Mouse (Mus musculus) intestine, embryonic 15.5 days (tissue): ENCODE data around the gene Dynll2. TPM values are rescaled to one million over a fixed set of nuclear protein-coding genes. Genes with fewer than 3 reads are reported as not detected.

Experiments
- ATAC-seq: fragments of 200-750 bp; cut with Nextera tagmentation; 2 replicates; pipeline ENCODE4 v1.8.0; 2017; ENCODE audit warnings: moderate TSS enrichment, moderate library complexity
- H3K27ac ChIP-seq: fragments of 300-500 bp; sonication (generic); 2 replicates; pipeline ENCODE4 v1.5.1; 2015; ENCODE audit warnings: mild to moderate bottlenecking, inconsistent platforms
- H3K27me3 ChIP-seq: fragments of 300-500 bp; sonication (generic); replicated peaks from 2 replicates; pipeline ENCODE4 v1.6.1; 2015; ENCODE audit warnings: inconsistent platforms
- H3K36me3 ChIP-seq: fragments of 300-500 bp; sonication (generic); 2 replicates; pipeline ENCODE4 v1.6.1; 2015; ENCODE audit warnings: inconsistent platforms
- H3K4me1 ChIP-seq: fragments of 300-500 bp; sonication (generic); replicated peaks from 2 replicates; pipeline ENCODE4 v1.6.1; 2015; ENCODE audit warnings: inconsistent platforms
- H3K4me2 ChIP-seq: fragments of 300-500 bp; sonication (generic); replicated peaks from 2 replicates; pipeline ENCODE4 v1.6.1; 2015; ENCODE audit warnings: mild to moderate bottlenecking, inconsistent platforms
- H3K4me3 ChIP-seq: fragments of 300-500 bp; sonication (generic); replicated peaks from 2 replicates; pipeline ENCODE4 v1.5.1; 2015; ENCODE audit warnings: inconsistent platforms
- H3K9ac ChIP-seq: fragments of 300-500 bp; sonication (generic); 2 replicates; pipeline ENCODE4 v1.6.1; 2015; ENCODE audit warnings: inconsistent platforms
- H3K9me3 ChIP-seq: fragments of 300-500 bp; sonication (generic); 2 replicates; pipeline ENCODE4 v1.6.1; 2016; ENCODE audit warnings: inconsistent platforms
- WGBS: fragments of 180-500 bp; shearing (Covaris S2); methylation state at CpG from one replicate; pipeline ENCODE4 v1.1.7; 2015; 5-methylcytosine and 5-hydroxymethylcytosine counted together
- polyA plus RNA-seq: library from polyadenylated mRNA; unstranded; fragments of >200 nt; fragmentation: Nextera tagmentation; extraction: Ambion mirVana; gene quantifications from 2 replicates; pipeline ENCODE4 v1.2.1, GENCODE M21; 2015

Gene Dynll2
- polyA plus RNA-seq, 1 experiment from 2014 or later = 27.7 TPM

DNA sequence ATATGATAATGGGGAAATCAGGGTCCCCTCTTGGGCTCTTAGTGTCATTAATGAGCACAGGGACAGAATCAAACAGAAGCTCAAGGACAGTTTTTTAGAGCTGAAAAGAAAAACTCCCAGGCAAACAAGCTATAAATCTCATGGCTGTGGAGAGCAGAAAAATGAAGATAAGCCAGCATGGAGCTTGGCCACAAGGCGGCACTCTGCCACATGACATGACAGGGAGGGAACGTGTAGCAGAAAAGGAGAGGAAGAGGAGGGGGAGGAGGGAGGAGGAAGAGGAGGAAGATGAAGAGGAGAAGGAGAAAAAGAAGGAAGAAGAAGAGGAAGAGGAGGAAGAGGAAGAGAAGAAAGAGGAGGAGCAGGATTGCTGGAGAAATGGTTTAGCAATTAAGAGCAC is 37.3 kb downstream of the Dynll2 start:
- 2% methylated on average over 2 of the region's 2 CpGs for WGBS
- H3K36me3 ChIP-seq = no peaks in the 10 kb centered on the region
- H3K4me3 ChIP-seq = no peak overlapping the region
- H3K4me1 ChIP-seq = no peaks in the 10 kb centered on the region
- H3K9me3 ChIP-seq = no peaks in the 10 kb centered on the region
- H3K27me3 ChIP-seq = no peaks in the 10 kb centered on the region
- ATAC-seq = no peak
- H3K9ac ChIP-seq = no peak overlapping the region
- no peak overlapping the region for H3K4me2 ChIP-seq
- no peak overlapping the region for H3K27ac ChIP-seq

DNA sequence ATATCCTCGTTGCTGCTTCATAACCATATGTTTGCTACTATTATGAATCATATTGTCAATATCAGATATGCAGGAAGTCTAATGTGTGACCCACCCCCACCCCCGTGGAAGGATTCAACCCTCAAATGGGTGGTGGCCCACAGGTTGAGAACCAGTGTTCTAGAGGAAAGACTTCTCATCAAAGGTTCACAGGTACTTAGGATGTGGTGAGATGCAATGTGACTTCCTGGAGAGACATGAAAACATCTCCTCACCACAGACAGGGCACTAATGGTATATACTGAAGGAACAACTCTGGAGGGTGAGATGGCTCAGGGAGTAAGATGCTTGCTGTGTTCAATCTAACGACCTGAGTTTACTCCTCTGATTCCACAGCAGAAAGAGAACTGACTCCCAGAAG is 51.9 kb downstream of the Dynll2 start:
- Histone ChIP-seq H3K9ac (no peak overlapping the region), H3K36me3 (no peaks in the 10 kb centered on the region), H3K9me3 (no peaks in the 10 kb centered on the region), H3K4me3 (no peak overlapping the region), H3K4me1 (no peaks in the 10 kb centered on the region), H3K27me3 (no peaks in the 10 kb centered on the region; the same call in 1 of the 2 replicates), H3K4me2 (no peak overlapping the region), H3K27ac (no peak overlapping the region)
- 72% methylated on average over 3 of the region's 3 CpGs for WGBS
- no peak for ATAC-seq

DNA sequence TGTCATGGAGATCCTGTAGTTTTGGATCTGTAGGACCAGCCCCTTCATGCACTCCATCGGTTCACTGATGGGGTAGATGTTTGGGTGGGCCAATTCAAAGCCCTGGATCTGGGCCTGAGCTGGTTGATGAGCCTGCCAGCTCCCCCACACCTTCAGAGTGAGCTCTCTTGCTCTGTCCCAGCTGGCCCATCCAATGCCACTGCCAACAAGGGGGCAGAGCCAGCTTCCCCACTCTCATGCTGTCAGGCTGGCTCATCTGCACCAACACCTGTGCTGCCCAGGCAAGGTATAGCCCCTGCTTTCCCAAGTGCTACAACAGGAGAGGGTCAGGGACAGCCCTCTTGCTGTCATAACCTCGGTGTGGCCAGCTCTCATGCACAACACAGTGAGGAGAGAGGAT is 53.6 kb downstream of the Dynll2 start:
- Histone ChIP-seq H3K4me3 (no peak overlapping the region), H3K9me3 (no peaks in the 10 kb centered on the region), H3K9ac (no peak overlapping the region), H3K4me1 (no peaks in the 10 kb centered on the region), H3K36me3 (no peaks in the 10 kb centered on the region), H3K27me3 (no peaks in the 10 kb centered on the region), H3K4me2 (no peak overlapping the region), H3K27ac (no peak overlapping the region)
- ATAC-seq = no peak
- whole genome bisulfite sequencing = 67% methylated on average over 2 of the region's 2 CpGs

DNA sequence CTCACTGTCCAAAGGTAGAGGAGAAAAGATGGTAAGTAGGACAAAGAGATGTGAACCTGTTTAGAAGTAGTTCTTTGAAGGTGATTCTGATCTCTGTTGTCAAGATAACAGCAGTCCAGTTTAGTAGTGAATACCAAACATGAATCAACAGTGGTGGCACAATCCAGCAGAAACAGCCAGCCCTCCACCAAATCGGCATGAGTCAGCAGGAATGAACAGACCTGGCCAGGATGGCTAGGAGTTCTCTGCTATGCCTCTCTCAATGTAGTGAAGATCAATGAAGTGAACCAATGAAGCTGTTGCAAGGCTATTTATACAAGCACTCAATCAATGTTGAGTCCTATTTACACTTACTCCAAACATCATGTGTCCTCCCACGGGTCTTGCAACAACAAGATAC is 57.0 kb downstream of the Dynll2 start:
- Histone ChIP-seq H3K4me1 (no peaks in the 10 kb centered on the region), H3K36me3 (no peaks in the 10 kb centered on the region), H3K9me3 (no peaks in the 10 kb centered on the region), H3K4me3 (no peak overlapping the region), H3K27me3 (no peaks in the 10 kb centered on the region), H3K4me2 (no peak overlapping the region), H3K27ac (no peak overlapping the region), H3K9ac (no peak overlapping the region)
- no peak for ATAC-seq
- WGBS = 72% methylated on average over 2 of the region's 2 CpGs

Other genes starting within 250 kb of the Dynll2 start
- gene Supt4a, start 250.0 kb downstream of the Dynll2 start, polyA plus RNA-seq = 117 and 121 TPM in 2 replicates
- 0.96 and 1.5 TPM in 2 replicates for gene Tspoap1, start 227.0 kb downstream of the Dynll2 start, polyA plus RNA-seq
- 2.9 and 5.9 TPM in 2 replicates for gene Mpo, start 194.0 kb downstream of the Dynll2 start, polyA plus RNA-seq
- gene Lpo, start 159.2 kb downstream of the Dynll2 start, polyA plus RNA-seq = 0.05 TPM in 1 of 2 replicates, not detected in the other
- 10.2 and 10.5 TPM in 2 replicates for gene Mks1, start 134.3 kb downstream of the Dynll2 start, polyA plus RNA-seq
- 0.14 and 0.16 TPM in 2 replicates for gene Epx, start 112.0 kb downstream of the Dynll2 start, polyA plus RNA-seq
- gene Olfr462, start 95.3 kb downstream of the Dynll2 start, polyA plus RNA-seq = not detected in 2 replicates
- not detected in 2 replicates for gene Olfr463, start 90.1 kb downstream of the Dynll2 start, polyA plus RNA-seq
- gene Olfr464, start 66.6 kb downstream of the Dynll2 start, polyA plus RNA-seq = not detected in 2 replicates
- 237 and 244 TPM in 2 replicates for gene Srsf1, start 59.8 kb upstream of the Dynll2 start, polyA plus RNA-seq
- 30.4 and 32.4 TPM in 2 replicates for gene Vezf1, start 80.7 kb upstream of the Dynll2 start, polyA plus RNA-seq
- 14.2 and 17.6 TPM in 2 replicates for gene Cuedc1, start 110.5 kb upstream of the Dynll2 start, polyA plus RNA-seq
- gene Mrps23, start 216.9 kb upstream of the Dynll2 start, polyA plus RNA-seq = 59.6 and 62.3 TPM in 2 replicates